Mouse (Mus musculus) limb, embryonic 12.5 days (tissue): Measurements from ENCODE around the gene Tifa. TPM values are rescaled to one million over a fixed set of nuclear protein-coding genes. Genes with fewer than 3 reads are reported as not detected.

Source experiments
- ATAC-seq: fragments of 200-750 bp; cut with Nextera tagmentation; 2 replicates; pipeline ENCODE4 v1.8.0; 2017; ENCODE audit warnings: low read depth, moderate TSS enrichment; ENCODE audit not compliant: insufficient number of reproducible peaks, insufficient read depth, low FRiP score, low TSS enrichment
- H3K27ac ChIP-seq: fragments of 300-500 bp; sonication (generic); 2 replicates; pipeline ENCODE4 v1.5.1; 2016; ENCODE audit warnings: mild to moderate bottlenecking, moderate library complexity
- H3K27me3 ChIP-seq: fragments of 300-500 bp; sonication (generic); 2 replicates; pipeline ENCODE4 v1.6.1; 2016; ENCODE audit warnings: mild to moderate bottlenecking, moderate library complexity
- H3K36me3 ChIP-seq: fragments of 300-500 bp; sonication (generic); 2 replicates; pipeline ENCODE4 v1.6.1; 2016; ENCODE audit warnings: mild to moderate bottlenecking, moderate library complexity
- H3K4me1 ChIP-seq: fragments of 300-500 bp; sonication (generic); replicated peaks from 2 replicates; pipeline ENCODE4 v1.6.1; 2016
- H3K4me2 ChIP-seq: fragments of 300-500 bp; sonication (generic); 2 replicates; pipeline ENCODE4 v1.6.1; 2016; ENCODE audit warnings: mild to moderate bottlenecking, moderate library complexity
- H3K4me3 ChIP-seq: fragments of 300-500 bp; sonication (generic); replicated peaks from 2 replicates; pipeline ENCODE4 v1.5.1; 2016; ENCODE audit warnings: mild to moderate bottlenecking
- H3K9ac ChIP-seq: fragments of 300-500 bp; sonication (generic); replicated peaks from 2 replicates; pipeline ENCODE4 v1.6.1; 2016; ENCODE audit warnings: mild to moderate bottlenecking, moderate library complexity
- H3K9me3 ChIP-seq: fragments of 300-500 bp; sonication (generic); 2 replicates; pipeline ENCODE4 v1.6.1; 2016; ENCODE audit warnings: mild to moderate bottlenecking, moderate library complexity
- WGBS: fragments of 180-500 bp; shearing (Covaris S2); methylation state at CpG from one replicate; pipeline ENCODE4 v1.1.7; 2016; 5-methylcytosine and 5-hydroxymethylcytosine counted together
- polyA plus RNA-seq: library from polyadenylated mRNA; unstranded; fragments of >200 nt; fragmentation: Nextera tagmentation; extraction: Ambion mirVana; gene quantifications from 2 replicates; pipeline ENCODE4 v1.2.1, GENCODE M21; 2016

The Tifa gene
- polyA plus RNA-seq, 1 experiment from 2014 or later: 1.6 TPM

GRCm38 (mm10) chr3:127868046-127868758, 78.6 kb downstream of the Tifa start:
- H3K4me3 ChIP-seq: no peak overlapping the region
- WGBS: 80% methylated on average over 9 of the region's 9 CpGs
- H3K27ac ChIP-seq: no peak overlapping the region
- no peak overlapping the region for H3K9ac ChIP-seq
- no peak for ATAC-seq
- H3K4me1 ChIP-seq: no peaks in the 10 kb centered on the region
- H3K9me3 ChIP-seq: no peaks in the 10 kb centered on the region
- H3K4me2 ChIP-seq: no peak overlapping the region
- H3K27me3 ChIP-seq: no peaks in the 10 kb centered on the region
- H3K36me3 ChIP-seq: no peaks in the 10 kb centered on the region

- no peak overlapping the region for H3K9ac ChIP-seq
- H3K4me2 ChIP-seq: no peak overlapping the region
- H3K27me3 ChIP-seq: no peaks in the 10 kb centered on the region
- no peak overlapping the region for H3K4me3 ChIP-seq
- H3K4me1 ChIP-seq: no peaks in the 10 kb centered on the region
- no peaks in the 10 kb centered on the region for H3K9me3 ChIP-seq
- H3K36me3 ChIP-seq: no peaks in the 10 kb centered on the region
- WGBS: 78% methylated on average over 5 of the region's 5 CpGs
- ATAC-seq: no peak
- no peak overlapping the region for H3K27ac ChIP-seq
Observed at GRCm38 (mm10) chr3:127868880-127869279, 79.3 kb downstream of the Tifa start.

- Histone ChIP-seq H3K9me3 (no peaks in the 10 kb centered on the region), H3K36me3 (no peaks in the 10 kb centered on the region), H3K27me3 (no peaks in the 10 kb centered on the region), H3K9ac (no peak overlapping the region), H3K27ac (no peak overlapping the region), H3K4me1 (no peaks in the 10 kb centered on the region), H3K4me3 (no peak overlapping the region), H3K4me2 (no peak overlapping the region)
- no peak for ATAC-seq
- 78% methylated on average over 9 of the region's 9 CpGs for WGBS
Observed at GRCm38 (mm10) chr3:127871575-127871974, 82.0 kb downstream of the Tifa start.

GRCm38 (mm10) chr3:127874254-127874883, 84.8 kb downstream of the Tifa start:
- Histone ChIP-seq H3K9ac (no peak overlapping the region), H3K27me3 (no peaks in the 10 kb centered on the region), H3K9me3 (no peaks in the 10 kb centered on the region), H3K4me3 (no peak overlapping the region), H3K27ac (no peak overlapping the region), H3K4me2 (no peak overlapping the region), H3K4me1 (no peaks in the 10 kb centered on the region), H3K36me3 (no peaks in the 10 kb centered on the region)
- WGBS: 40% methylated on average over 4 of the region's 4 CpGs
- ATAC-seq: no peak

- Histone ChIP-seq H3K27me3 (no peaks in the 10 kb centered on the region), H3K36me3 (no peaks in the 10 kb centered on the region), H3K4me1 (no peaks in the 10 kb centered on the region), H3K9ac (no peak overlapping the region), H3K9me3 (no peaks in the 10 kb centered on the region), H3K4me3 (no peak overlapping the region), H3K4me2 (no peak overlapping the region), H3K27ac (no peak overlapping the region)
- no peak for ATAC-seq
- WGBS: 81% methylated on average over 7 of the region's 7 CpGs
Observed at GRCm38 (mm10) chr3:127875059-127875458, 85.5 kb downstream of the Tifa start.

GRCm38 (mm10) chr3:127875509-127875908, 85.9 kb downstream of the Tifa start:
- no peak for ATAC-seq
- no peak overlapping the region for H3K4me2 ChIP-seq
- no peaks in the 10 kb centered on the region for H3K36me3 ChIP-seq
- H3K27me3 ChIP-seq: no peaks in the 10 kb centered on the region
- H3K9ac ChIP-seq: no peak overlapping the region
- no peaks in the 10 kb centered on the region for H3K9me3 ChIP-seq
- H3K27ac ChIP-seq: no peak overlapping the region
- H3K4me1 ChIP-seq: no peaks in the 10 kb centered on the region
- WGBS: 88% methylated on average over 2 of the region's 2 CpGs
- H3K4me3 ChIP-seq: no peak overlapping the region

GRCm38 (mm10) chr3:127879968-127880367, 90.4 kb downstream of the Tifa start:
- Histone ChIP-seq H3K27ac (no peak overlapping the region), H3K4me1 (no peaks in the 10 kb centered on the region), H3K27me3 (no peaks in the 10 kb centered on the region), H3K4me3 (no peak overlapping the region), H3K9ac (no peak overlapping the region), H3K36me3 (no peaks in the 10 kb centered on the region), H3K4me2 (no peak overlapping the region), H3K9me3 (no peaks in the 10 kb centered on the region)
- 85% methylated on average over 3 of the region's 3 CpGs for WGBS
- ATAC-seq: no peak

- Histone ChIP-seq H3K9me3 (no peaks in the 10 kb centered on the region), H3K27ac (no peak overlapping the region), H3K36me3 (no peaks in the 10 kb centered on the region), H3K27me3 (no peaks in the 10 kb centered on the region), H3K4me1 (no peaks in the 10 kb centered on the region; the same call in 1 of the 2 replicates), H3K4me3 (no peak overlapping the region), H3K4me2 (no peak overlapping the region), H3K9ac (no peak overlapping the region)
- whole genome bisulfite sequencing: 77% methylated on average over 2 of the region's 2 CpGs
- ATAC-seq: no peak
Observed at GRCm38 (mm10) chr3:127881684-127882083, 92.1 kb downstream of the Tifa start.

Other genes starting within 250 kb of the Tifa start
- 66.2 and 71.0 TPM in 2 replicates for gene Larp7, start 236.5 kb upstream of the Tifa start, polyA plus RNA-seq
- gene Zgrf1, start 236.3 kb upstream of the Tifa start, polyA plus RNA-seq: 13.0 and 16.0 TPM in 2 replicates
- gene Neurog2, start 156.7 kb upstream of the Tifa start, polyA plus RNA-seq: not detected in 2 replicates
- gene Alpk1, start 9.3 kb upstream of the Tifa start, polyA plus RNA-seq: 0.46 and 0.74 TPM in 2 replicates
- 64.8 and 69.4 TPM in 2 replicates for gene Ap1ar, start 47.7 kb downstream of the Tifa start, polyA plus RNA-seq
- gene Fam241a, start 106.5 kb downstream of the Tifa start, polyA plus RNA-seq: 3.6 and 4.5 TPM in 2 replicates